Mouse (Mus musculus) stomach, postnatal 0 days (tissue): ENCODE data around the gene Zbtb20.

Source experiments
- CTCF ChIP-seq: IDR thresholded peaks from 2 replicates; pipeline ENCODE4 v1.5.1; 2016; ENCODE audit warnings: antibody characterized with exemption, low read depth, mild to moderate bottlenecking, moderate library complexity
- EP300 ChIP-seq: optimal IDR thresholded peaks from 2 replicates; pipeline ENCODE3; 2016; ENCODE audit warnings: antibody characterized with exemption

GRCm38 (mm10) chr16:43332734-43333133 lies 457.1 kb downstream of the Zbtb20 start:
- TF ChIP-seq CTCF (no peak), EP300 (no peak)
